Mouse (Mus musculus): ENCODE measurements at regions not wholly inside any gene's neighbourhood (a gene's known extent, or its start where the extent isn't known, plus 50 kb on each side); places are given as distances from the start of the nearest gene placed in this dataset.

- no peak for DNase-seq (ENCODE audit: low spot score in 2 of 2)
Measured at GRCm38 (mm10) chr5:97527555-97527954, 70.7 kb upstream of the Gk2 start.
